Mouse (Mus musculus) cerebellum, adult 9-11 months (tissue): ENCODE results near the gene Tfcp2l1.

ENCODE experiments used
- DNase-seq: peaks from one replicate; pipeline ENCODE4 v3.0.0; 2022

Gene Tfcp2l1

DNA sequence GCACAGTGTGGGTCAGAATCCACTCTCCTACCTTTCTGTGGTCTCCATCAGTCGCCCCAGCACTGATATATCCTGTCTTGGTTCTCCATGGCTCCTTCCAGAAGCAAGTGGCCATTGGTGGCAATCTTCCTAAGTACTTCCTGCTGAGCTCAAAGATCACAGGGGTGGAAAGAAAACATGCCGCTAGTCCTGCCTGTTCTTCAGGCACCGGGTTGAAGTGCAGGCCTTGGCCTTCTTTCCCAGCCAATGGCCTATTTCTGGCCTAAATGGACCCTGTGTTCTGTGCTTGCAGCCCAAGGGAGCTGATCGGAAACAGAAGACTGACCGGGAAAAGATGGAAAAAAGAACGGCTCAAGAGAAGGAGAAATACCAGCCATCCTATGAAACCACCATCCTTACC lies 31.0 kb downstream of the Tfcp2l1 start:
- DNase-seq, result no peak

DNA sequence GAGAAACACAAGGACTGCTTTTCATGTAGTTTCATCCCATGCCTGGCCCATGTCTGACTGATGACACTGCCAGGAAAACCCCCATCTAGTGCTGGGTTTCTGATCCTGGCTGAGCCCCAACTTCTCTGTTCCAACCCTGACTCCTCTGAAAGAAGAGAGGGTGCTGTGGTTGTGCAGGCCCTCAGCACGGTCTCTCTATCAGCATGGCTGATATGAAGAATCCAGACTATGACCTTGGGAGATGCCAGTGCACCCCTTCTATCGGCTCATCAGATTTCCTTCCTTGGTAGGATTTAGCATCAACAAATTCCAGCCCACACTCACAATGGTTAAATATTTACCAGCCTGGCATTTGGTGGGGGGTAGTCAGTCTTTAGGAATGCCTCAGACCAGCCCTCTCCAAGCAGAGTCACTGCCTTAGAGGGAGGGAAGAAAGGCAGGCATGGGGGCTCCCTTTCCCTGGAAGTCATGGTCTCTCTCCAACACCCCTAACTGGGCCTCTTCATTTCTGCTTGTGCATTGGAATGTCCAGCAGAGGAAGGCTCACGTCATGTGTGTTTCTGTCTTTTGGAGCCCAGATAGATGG lies 33.2 kb downstream of the Tfcp2l1 start:
- DNase-seq, result no peak

DNA sequence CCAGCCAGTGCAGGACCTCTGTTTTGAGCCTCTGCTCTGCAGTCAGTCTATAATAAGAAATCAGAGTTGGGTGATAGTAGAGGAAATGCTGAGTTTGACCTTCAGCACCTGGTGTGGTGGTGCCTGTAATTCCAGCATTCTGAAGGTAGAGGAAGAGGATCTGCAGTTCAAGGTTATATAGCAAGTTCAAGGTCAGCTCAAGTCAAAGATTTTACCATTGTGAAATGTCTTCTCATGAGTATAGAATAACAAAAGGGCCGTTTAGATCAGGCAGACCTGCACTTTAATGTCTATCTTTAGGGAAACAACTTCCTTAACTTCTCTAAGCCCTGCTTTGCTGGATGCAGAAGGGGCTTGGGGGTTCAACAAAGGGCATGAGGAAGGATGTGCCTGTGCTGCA lies 35.3 kb downstream of the Tfcp2l1 start:
- DNase-seq, result no peak

DNA sequence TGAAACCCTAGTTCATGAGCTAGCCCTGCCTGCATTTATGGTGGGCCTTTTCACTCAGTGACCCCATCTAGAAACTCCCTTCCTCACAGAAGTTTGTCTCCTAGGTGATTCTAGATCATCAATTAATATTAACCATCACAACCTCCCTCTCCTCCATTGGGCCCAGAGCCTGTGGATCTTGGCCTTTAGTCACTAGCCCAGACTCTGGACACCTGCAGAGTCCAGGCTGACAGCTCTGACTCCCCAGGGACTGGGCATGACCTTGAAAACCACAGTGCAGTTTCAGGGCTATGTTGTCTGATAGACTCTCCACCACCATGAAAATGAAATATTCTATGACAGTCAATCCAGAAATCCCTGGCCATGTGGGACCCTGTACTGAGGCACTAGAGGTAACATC lies 39.8 kb downstream of the Tfcp2l1 start:
- no peak for DNase-seq

DNA sequence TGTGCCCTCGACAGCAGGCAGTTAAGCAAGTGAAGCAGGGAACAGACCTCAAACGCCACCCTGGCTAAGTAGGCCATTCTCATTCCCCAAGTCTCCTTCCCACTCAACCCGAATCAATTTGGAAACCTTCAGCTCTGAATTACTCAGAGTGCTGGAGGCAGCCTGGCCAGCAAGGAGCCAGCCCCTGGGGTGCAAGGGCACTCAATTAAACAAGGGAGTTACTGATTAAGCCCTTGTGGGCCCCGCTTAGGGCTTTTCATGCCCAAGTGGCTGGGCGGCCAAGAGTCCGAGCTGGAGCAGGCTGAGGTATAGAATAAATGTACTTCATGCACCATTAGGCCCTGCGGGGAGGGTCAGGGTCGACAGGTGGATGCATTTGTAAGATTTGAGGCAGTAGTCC lies 44.5 kb downstream of the Tfcp2l1 start:
- peak; percentile 17 for DNase-seq

DNA sequence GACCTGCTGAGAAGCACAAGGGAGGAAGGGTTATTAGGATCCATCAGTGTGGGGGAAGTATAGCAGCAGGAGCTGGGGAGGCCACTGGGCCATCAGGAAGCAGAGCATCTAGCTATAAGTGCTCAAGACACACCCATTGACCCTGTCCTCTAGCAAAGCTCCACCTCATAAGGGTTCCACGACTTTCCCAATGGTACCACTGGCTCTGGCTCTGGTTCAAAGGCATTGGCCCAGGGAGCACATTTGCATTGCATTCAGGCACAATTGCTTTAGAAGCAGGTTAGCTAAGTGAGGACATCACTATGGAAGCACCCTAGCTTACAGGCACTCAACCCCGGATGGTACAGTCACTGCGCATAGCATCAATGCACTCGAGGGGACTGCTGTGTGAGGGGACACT lies 46.4 kb downstream of the Tfcp2l1 start:
- DNase-seq, result no peak

DNA sequence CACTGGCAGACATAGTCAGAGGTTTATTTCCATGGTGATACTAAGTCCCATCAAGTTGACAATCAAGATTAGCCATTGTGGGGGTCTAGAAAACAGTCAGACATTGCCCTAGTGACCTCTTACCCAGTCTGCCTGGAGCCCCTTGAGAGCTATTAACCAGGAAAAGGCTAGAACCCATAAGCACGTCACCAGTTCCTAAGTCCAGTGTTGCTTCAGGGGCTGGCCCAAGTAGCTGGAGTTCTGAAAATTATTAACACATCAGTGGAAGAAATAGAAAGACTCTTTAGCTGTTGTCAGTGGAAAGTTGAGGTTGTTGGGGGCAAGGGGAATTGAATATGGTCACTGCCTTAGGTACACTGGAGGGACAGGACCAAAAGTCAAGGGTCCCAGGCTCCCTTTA lies 54.2 kb downstream of the Tfcp2l1 start:
- DNase-seq, result no peak

DNA sequence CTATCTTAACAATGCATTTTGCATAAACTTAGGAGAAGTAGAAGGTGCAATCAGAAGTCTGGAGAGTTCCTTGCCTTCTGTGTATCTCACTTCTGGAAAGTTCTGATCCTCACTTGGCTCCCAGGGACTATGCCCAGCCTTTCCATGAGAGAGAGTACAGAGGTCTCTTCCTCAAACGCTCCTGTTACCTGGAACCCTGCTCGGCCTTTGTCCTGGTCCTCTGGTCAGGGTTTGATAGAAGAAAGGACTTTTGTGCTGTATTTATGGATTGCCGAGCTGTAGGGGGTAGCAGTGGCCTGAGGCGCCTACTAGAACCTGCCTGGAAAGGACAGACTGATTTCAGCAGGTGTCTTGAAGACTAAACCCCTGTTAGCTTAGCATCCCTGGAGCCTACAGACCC lies 55.9 kb downstream of the Tfcp2l1 start:
- DNase-seq, result no peak

DNA sequence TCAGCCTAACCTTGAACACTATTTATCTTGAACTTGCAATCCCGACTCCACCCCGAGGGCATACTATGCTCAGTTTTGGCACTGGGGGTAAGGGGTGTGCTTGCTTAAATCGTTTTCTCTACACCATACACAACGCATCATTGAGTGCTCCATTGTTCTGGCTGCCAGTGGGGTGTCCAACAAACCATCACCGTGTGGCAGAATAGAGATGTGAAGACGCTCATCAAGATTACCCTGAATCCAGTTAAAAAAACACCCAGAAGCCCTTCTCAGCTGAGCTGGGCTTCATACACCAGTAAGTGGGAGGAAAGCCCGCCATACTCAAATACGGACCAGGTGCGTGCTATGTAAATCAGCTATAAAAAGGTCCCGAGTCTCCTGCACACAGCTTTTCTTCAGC lies 60.0 kb downstream of the Tfcp2l1 start:
- no peak for DNase-seq

DNA sequence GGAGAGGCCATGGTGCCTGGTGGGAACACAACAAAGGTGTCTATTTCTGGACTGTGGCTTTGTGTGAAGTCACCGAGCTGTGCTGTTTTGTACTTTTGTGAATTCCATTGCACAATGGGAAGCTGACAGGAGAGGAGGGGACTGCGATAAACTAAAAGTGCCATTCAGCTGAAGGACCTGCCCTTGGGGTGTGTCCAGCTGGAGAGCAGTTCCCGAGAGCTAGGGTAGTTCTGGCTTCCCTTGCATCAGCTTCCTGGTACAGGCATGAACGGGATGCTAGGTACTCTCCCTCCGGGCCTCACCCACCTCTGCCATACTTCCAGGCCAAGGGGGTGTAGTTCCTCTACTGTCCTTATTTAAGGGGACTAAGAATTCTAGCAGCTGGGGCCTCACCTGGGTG lies 62.1 kb downstream of the Tfcp2l1 start:
- no peak for DNase-seq

DNA sequence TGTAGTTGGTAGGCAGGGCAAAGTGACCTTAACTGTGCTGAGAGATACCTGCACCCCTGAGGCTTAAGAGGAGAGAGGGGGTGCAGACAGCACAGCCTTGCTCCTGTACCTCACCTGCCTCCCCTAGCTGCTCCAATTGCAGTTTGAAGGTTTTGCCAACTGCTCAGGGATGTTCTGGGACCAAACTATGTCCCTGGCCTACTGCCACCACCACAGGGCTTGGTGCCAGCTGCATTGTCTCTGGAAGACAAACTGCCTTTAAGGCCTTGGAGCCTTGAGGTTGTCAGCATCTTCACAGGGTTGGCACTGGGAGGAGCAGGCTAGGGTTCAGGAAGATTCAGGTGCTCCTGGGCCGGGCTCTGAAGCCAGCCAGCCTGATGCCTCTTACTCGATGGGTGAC lies 66.7 kb downstream of the Tfcp2l1 start:
- peak; percentile 19 for DNase-seq

DNA sequence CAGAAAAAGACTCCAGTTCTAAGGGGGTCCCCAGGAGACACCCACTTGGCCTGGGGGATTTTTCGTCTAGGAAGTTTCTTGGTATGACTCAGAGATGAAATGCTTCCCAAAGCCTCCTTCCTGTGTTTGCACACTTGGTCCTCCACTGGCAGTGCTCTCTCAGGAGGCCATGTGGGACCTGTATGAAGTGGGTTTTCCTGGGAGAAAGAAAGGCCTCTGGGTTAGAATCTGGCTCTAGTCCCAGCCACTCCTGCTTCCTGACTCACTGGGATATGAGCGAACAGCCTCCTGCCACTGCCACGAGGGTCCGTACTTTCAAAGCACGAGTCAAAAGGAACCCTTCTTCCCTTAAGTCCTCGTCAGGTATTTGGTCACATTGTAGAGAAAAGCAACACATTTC lies 70.2 kb downstream of the Tfcp2l1 start:
- DNase-seq, result no peak

DNA sequence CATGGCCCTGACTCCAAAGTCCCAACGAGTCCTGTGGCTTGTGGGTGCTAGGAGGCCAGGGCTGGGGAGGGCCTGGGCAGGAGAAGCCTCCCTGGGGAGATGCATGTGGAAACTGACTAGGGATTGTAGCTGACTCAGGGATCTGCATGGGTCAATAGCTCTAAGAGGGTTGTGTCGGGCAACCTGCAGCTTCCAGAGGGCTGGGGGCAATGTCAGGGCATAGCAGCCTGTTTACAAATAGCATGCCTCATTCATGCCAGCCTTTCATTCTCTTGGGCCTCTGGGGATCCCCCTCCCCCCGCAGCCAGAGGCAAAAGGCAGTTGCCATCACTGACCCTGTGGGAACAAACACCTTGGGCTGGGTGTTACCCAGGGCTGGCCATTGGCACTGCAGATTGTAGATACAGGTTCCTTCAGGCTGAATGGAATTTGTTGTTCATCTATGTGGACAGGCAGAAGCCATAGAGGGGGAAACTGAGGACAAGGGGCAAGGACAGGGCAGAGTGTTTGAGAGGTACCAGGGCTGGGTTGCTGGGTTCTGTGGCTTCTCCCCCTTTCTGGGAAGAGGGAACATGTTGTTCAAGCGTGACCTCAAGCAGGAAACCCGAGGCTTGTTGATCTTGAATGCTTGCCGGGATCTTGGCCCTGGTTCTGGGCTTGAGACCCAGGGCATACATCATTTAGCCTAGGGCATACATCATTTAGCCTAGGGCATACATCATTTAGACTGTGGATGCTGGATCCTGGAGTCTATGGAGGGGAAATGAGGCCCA lies 71.6 kb downstream of the Tfcp2l1 start:
- no peak for DNase-seq

DNA sequence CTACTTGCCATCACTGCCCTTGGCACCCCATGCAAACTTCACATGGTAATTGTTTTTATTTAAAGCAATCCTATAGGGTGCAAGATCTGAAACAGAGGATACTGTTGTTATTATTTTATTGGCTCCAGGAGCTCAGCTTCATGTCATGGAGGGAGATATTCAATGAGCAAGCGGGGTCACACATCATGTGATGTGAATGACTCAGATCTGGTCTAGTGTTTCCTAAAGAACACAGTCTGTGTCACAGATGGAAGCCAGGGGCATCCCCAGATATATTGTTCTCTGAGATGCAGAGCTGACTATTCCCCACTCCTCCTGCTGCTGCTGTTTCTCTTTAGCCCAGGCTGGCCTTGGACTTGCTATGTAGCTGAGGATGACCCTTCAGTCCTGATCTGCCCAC lies 72.2 kb downstream of the Tfcp2l1 start:
- DNase-seq, result no peak

DNA sequence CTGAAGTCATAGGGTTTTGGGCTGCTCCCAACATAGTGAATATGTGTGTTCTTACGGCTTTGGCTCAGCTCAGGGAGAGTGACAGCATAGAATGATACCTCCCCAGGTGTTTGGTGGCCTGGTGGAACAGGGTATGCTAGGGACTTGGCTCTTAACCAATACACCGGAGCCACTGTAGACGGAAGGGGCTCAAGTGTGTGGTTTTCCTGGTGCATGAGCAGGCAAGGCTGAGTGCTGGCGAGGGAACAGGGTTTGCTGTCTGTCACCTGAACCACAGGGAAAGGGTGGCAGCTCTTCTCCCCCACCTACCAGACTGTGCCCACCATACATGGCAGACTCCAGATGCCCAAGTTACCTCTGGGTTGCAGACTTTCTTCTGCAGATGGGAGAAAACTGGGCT lies 83.9 kb downstream of the Tfcp2l1 start:
- no peak for DNase-seq

DNA sequence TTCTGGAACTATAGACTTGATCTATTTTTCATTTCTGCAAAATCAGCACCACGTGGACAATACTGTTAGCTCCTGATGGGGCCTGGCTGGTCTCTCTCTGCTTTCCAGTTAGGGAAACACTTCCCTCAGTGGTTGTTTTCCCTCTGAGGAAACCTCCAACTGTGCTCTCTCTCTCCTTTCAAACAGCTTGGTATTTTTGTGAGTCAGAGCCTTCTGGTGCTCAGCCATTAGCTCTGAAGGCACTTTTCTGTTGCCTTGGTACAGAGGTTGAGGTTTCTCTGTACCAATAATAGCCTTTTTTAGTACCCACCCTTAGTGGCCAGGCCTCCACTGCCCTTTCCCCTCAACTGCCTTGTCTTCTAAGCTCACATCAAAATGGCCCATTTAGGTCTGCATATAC lies 88.5 kb downstream of the Tfcp2l1 start:
- DNase-seq, result no peak

DNA sequence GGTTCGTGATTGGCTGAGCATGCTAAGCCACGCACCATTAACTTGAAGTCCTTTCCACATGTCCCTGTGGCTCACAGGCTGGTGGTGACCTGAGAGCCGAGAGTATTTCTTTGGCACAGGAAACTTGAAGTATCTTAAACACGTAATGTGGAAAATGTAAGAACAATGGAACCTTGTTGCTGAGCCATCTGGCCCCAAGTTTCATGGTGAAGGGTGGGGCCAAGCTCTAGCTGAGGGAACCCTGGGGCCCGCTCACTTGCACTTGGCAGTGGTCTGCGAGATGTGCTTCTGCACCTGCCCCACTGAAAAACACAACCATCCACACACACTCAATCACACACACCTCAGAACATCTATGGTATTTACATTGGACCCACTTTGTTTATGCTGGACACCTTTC lies 90.3 kb downstream of the Tfcp2l1 start:
- no peak for DNase-seq

DNA sequence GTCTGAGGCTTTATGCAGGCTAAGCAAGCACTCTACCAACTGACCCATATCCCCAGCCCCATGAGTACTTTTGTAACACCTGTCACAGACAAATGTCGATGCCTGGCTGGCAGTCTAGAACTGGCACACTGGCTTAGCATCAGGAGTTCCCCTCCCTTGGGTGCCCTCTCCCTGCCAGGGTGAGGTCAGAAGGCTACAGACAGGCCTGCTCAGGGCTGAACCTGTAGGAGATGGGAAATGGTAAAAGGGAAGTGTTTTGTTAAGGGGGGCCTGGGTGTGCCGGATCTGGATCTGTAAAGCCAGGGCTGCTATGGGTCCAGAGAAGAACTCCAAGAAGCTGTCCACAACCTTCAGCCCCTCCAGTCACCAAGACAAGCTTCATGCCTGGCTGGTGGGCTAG lies 92.0 kb downstream of the Tfcp2l1 start:
- DNase-seq, result no peak

DNA sequence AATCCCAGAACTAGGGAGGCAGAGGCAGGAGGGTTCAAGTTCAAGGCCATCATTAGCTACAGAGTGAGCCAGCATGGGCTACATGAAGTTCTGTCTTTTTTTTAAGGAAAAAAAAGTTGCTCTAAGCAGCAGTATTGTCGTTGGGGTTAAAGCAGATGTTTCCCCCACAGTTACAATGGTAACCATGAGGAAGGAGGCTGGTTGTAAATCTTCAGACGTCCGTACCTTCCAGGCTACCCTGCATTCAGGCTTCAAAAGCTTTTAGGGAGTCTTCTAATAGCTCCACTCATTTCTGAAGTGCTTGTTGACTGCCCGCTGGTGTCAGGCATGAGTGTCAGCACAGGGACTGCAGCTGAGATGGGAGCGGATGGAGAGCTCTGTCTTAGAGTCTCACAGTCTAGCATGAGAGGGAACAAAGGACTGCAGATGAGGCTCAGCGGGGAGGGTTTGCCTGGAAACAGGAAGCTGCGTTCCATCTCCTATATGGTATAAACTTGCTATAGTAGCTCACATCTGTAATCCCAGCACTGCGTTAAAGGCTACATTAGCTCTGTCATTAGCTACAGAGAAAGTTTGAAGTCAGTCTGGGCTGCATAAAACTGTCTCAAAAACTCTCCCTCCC lies 92.8 kb downstream of the Tfcp2l1 start:
- DNase-seq, result no peak

DNA sequence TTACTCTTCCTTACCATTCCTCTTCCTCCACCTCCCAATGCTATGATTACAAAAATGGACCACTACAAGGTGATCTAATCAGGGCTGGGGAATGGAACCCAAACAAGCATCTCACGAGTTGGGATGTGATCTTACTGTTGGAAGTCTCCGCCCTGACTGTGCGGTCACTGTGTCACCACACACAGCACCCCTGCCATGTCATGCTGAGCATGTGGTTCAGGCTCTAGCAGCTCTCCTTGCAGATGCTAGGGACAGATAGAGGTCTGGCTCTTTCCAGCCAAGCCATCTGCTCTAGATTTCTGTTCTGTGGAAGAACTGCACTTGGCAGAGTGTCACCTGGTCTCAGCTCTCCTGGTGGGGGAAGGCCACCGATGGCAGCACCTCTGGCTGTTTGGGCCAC lies 99.3 kb downstream of the Tfcp2l1 start:
- no peak for DNase-seq

DNA sequence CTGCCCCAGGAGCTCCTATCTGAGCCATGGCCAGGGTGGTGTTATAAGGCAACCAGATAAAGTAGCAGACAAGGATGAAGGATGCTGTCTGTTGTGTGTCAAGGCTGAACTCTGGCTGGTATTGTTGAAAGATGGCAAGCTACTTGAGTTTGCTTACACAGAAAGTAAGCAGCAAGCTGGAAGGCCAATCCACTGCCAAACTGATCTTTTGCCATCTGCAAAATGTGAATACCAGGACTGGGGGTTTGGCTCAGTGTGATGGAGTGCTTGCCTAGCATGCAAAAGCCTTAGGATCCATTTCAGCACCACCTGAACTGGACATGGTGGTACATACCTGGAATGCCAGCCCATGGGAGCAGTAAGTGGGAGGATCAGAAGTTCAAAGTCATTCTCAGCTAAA lies 101.1 kb downstream of the Tfcp2l1 start:
- DNase-seq, result no peak
